Mouse (Mus musculus) testis, adult 2 months (tissue): ENCODE measurements around the gene Vsir.

Experiments
- CTCF ChIP-seq: fragments of 200-500 bp; IDR thresholded peaks from 2 replicates; pipeline ENCODE4 v1.5.1; 2012; ENCODE audit warnings: low read depth, mild to moderate bottlenecking, inconsistent platforms, low read length, moderate library complexity; ENCODE audit not compliant: control insufficient read depth, insufficient read depth, insufficient replicate concordance
- POLR2A ChIP-seq: fragments of 200-500 bp; IDR thresholded peaks from 2 replicates; pipeline ENCODE4 v1.6.1; 2012; ENCODE audit warnings: low read depth, mild to moderate bottlenecking, inconsistent platforms, low read length, moderate library complexity; ENCODE audit not compliant: control insufficient read depth

- TF ChIP-seq POLR2A (no peak), CTCF (no peak)
Observed at GRCm38 (mm10) chr10:60417041-60417440, 70.4 kb downstream of the Vsir start.
